Mouse (Mus musculus) erythroblast, embryonic 14.5 days (primary cell): Measurements from ENCODE around the gene Tead1. TPM values are rescaled to one million over a fixed set of nuclear protein-coding genes. Genes with fewer than 3 reads are reported as not detected.

Experiments
- H3K27me3 ChIP-seq: 2 replicates; pipeline ENCODE4 v1.6.1; 2012; ENCODE audit warnings: inconsistent platforms; ENCODE audit not compliant: control insufficient read depth
- H3K36me3 ChIP-seq: 2 replicates; pipeline ENCODE4 v1.6.1; 2012; ENCODE audit warnings: mild to moderate bottlenecking, inconsistent platforms; ENCODE audit not compliant: control insufficient read depth
- H3K4me1 ChIP-seq: 2 replicates; pipeline ENCODE4 v1.6.1; 2012; ENCODE audit warnings: inconsistent platforms; ENCODE audit not compliant: control insufficient read depth
- H3K4me3 ChIP-seq: replicated peaks from 2 replicates; pipeline ENCODE3; 2012; ENCODE audit warnings: moderate library complexity, mild to moderate bottlenecking, inconsistent platforms
- H3K9me3 ChIP-seq: 2 replicates; pipeline ENCODE4 v1.6.1; 2012; ENCODE audit warnings: low read length, inconsistent platforms, mixed read lengths; ENCODE audit not compliant: control insufficient read depth
- GATA1 ChIP-seq: IDR thresholded peaks from 2 replicates; pipeline ENCODE4 v1.6.1; 2012; ENCODE audit warnings: low read length, inconsistent platforms, mixed read lengths
- TAL1 ChIP-seq: IDR thresholded peaks from 3 replicates; pipeline ENCODE4 v1.6.1; 2012; ENCODE audit warnings: low read length, inconsistent platforms, mixed read lengths
- polyA plus RNA-seq: library from polyadenylated mRNA; stranded (reverse); fragments of >175 nt; gene quantifications from 2 replicates; pipeline ENCODE4 v1.2.3, GENCODE M21; 2012

The Tead1 gene
- polyA plus RNA-seq, 1 experiment = not detected

DNA sequence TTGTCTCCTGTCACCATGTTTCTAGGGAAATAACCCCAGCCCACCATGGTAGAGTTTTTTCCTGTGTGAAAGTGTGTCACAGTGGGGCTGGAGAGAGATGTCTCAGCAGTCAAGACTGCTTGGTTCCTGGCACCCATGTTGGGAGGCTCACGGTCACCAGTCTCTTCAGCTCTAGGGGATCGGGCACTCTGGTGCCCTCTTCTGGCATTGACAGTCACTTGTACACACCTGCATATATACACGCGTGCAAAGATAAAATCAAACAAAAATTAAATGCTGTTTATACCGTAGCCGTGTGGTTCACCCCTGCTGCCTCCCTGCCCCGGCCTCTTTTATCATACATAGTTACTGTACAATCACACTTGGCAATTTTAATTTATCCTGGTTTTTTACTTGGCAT is 134.0 kb downstream of the Tead1 start:
- Histone ChIP-seq H3K9me3 (no peaks in the 10 kb centered on the region), H3K4me3 (no peak overlapping the region), H3K27me3 (no peaks in the 10 kb centered on the region), H3K36me3 (no peaks in the 10 kb centered on the region), H3K4me1 (no peaks in the 10 kb centered on the region)
- no peak for TF ChIP-seq TAL1
- TF ChIP-seq GATA1 = no peak

DNA sequence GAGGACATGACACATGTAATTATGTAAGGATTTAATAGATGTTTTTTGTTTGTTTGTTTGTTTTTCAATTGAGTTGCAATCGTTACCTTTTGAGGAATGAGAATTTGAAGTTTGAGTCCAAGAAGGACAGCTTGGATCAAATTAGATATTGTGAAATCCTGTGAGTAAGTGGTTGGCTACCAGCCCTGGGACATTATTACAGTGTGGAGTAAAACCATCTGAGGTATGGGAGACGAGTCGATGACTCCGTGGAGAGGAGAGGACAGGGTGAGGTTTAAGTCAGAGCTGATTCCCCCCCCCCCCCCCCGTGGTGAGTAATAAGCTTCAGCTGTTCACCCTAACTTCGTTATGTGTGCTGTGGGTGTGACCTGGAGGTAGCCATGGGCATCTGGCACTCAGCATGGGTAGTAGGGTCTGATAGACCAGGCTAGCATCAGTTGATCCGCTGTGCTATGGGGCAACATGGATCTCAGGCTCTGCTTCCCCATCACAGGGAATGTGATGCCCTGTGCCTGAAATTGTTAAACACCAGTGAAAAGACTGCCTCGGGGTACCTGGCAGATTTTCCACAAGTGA is 134.7 kb downstream of the Tead1 start:
- TF ChIP-seq GATA1 (no peak), TAL1 (no peak)
- H3K36me3 ChIP-seq = no peaks in the 10 kb centered on the region
- no peaks in the 10 kb centered on the region for H3K9me3 ChIP-seq
- H3K4me1 ChIP-seq = no peaks in the 10 kb centered on the region
- no peak overlapping the region for H3K4me3 ChIP-seq
- no peaks in the 10 kb centered on the region for H3K27me3 ChIP-seq

DNA sequence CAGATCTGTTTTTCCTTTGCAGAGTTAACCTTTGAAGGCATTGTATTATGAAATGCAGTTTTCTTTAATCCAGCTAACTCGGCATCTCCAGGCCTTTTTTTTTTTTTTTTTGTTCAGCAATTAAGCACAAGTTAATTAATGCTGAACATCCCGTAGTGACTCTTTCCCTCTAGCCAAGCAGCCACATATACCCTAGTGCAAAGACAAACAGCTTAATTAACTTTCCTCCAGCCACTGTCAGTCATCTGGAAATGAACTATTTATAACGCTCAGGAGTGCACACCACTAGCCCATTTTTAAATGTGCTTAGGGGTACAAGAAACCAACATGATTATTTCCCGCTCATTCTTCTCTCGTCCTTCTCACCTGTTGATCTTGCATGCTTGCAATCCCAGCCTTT is 136.9 kb downstream of the Tead1 start:
- Histone ChIP-seq H3K4me3 (no peak overlapping the region), H3K9me3 (no peaks in the 10 kb centered on the region), H3K36me3 (no peaks in the 10 kb centered on the region), H3K27me3 (no peaks in the 10 kb centered on the region), H3K4me1 (no peaks in the 10 kb centered on the region)
- TF ChIP-seq GATA1 (no peak), TAL1 (no peak)

DNA sequence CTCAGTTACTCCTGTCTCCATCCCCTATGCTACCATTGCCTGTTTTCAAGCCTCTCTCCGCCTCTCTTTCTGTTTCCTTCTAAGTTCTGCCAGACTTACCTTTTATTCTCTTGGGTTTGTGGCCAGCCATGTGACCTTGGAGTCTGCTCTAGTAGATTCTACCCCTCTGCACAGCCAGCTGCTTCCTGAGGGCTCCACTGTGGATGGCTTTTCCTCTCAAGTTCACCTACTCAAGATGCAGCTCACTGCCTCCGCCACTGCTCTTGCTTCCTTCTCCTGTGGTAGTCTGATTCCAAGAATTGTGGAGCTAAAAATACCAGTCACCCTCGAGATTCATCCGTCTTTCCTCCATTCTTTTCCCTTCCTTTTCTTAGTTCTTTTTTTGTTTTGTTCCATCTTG is 140.7 kb downstream of the Tead1 start:
- Histone ChIP-seq H3K4me3 (no peak overlapping the region), H3K27me3 (no peaks in the 10 kb centered on the region), H3K36me3 (no peaks in the 10 kb centered on the region), H3K9me3 (no peaks in the 10 kb centered on the region), H3K4me1 (no peaks in the 10 kb centered on the region)
- TF ChIP-seq GATA1 (no peak), TAL1 (no peak)

DNA sequence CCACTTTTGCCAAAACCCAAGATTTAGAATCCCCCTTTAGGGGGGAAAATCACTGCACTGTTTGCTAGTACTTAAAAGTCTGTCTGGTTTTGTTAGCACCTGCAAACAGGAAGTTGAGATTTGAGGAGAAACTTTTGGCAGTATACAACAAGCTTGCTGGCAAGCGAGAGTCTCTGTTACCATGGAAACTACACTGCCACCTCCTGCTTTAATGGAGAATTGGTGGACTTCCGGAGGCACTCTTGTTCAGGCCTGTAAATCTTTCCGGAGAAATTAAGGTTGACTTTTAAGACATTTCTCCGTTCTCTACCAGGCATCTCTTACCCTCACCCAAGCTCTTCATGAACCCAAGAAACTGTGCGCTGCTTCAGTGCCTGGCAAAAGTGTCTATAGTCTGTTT is 143.8 kb downstream of the Tead1 start:
- no peak for TF ChIP-seq TAL1
- TF ChIP-seq GATA1 = no peak
- no peaks in the 10 kb centered on the region for H3K36me3 ChIP-seq

DNA sequence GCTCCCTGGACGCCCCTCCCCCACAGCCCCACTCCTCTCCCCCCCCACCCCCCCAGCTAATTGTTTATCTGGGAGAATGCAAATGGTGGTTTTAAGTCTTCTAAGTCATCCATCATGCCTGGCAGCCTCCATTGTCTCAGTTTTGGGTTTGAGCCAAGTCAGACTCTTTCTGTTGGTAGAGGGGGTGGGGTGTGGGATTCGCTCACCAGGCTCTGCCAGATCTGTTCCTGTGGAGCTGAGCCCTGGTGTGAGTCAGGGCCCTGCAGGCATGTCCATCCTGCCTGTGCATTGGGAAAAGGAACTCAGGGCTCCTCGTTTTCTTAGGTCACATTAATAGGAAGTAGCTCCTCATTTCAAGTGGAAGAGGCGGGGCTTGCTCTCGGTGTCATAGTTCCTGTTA is 144.5 kb downstream of the Tead1 start:
- Histone ChIP-seq H3K36me3 (no peaks in the 10 kb centered on the region), H3K4me3 (no peak overlapping the region)
- TF ChIP-seq GATA1 (no peak), TAL1 (no peak)

More for the DNA sequence above, 143.8 kb downstream of the Tead1 start:
- Histone ChIP-seq H3K27me3 (no peaks in the 10 kb centered on the region), H3K4me1 (no peaks in the 10 kb centered on the region), H3K9me3 (no peaks in the 10 kb centered on the region), H3K4me3 (no peak overlapping the region)

DNA sequence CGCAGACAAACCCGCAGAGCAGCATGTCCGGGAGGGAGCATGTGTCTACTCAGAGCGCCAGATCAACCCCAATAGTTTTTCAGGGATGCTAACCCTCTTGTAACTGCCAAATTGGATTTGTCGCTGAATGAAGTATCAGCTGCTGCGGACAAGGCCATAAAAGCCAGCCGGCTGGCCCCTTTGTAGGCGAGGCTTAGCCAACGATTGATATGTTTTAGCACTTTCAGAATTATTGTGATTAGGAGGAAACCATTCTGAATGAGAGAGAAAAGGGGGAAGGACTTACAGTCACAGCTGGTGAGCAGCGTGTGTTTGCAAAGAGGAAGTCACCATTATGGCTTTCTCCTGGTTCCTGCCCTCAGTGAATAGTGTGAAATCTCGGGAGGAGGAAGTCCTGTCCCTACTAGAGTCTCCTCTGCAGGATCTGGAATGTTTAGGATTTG is 146.2 kb downstream of the Tead1 start:
- TF ChIP-seq TAL1 (no peak), GATA1 (no peak)
- Histone ChIP-seq H3K4me3 (no peak overlapping the region), H3K4me1 (no peaks in the 10 kb centered on the region)

More for the DNA sequence above, 144.5 kb downstream of the Tead1 start:
- Histone ChIP-seq H3K4me1 (no peaks in the 10 kb centered on the region), H3K27me3 (no peaks in the 10 kb centered on the region), H3K9me3 (no peaks in the 10 kb centered on the region)

DNA sequence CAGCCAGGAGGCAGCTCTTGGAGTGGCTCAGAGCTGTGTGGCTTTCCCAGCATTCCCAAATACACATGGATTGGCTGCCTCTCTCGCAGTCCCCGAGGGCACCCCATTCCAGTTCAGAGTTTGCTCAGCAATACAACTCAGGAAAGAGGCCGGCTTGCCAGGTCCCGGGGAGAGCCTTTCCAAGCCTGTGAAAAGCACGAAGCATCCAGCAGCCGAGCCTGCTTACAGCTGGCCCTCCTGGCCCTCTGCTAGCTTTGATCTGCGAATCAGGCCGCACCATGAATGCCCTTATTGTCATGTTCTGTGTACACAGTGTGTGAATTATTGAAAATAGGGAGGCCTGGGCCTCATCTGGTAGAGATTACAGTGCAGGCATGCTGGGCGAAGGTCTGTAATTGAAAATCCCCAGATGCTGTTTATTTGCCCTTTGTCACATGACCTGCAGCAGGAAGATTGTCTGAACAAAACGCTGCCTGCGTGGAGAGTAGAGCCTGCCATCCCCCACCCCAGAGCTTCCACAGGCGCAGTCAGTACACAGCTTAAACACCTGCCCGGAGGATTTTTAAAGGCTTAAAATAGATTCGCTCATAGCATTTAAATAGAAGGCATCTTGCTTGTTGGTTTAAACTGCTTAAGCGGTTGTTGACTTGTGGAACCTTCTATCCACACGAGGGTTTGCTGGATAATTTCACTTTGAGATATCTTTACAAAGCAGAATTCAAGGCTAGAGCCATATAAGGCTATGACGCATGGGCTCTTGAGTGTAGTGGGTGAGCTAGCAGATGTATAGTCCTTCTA is 147.2 kb downstream of the Tead1 start:
- Histone ChIP-seq H3K4me1 (no peaks in the 10 kb centered on the region), H3K27me3 (no peaks in the 10 kb centered on the region), H3K36me3 (no peaks in the 10 kb centered on the region), H3K9me3 (no peaks in the 10 kb centered on the region), H3K4me3 (no peak overlapping the region)
- no peak for TF ChIP-seq GATA1
- no peak for TF ChIP-seq TAL1

More for the DNA sequence above, 146.2 kb downstream of the Tead1 start:
- Histone ChIP-seq H3K27me3 (no peaks in the 10 kb centered on the region), H3K36me3 (no peaks in the 10 kb centered on the region), H3K9me3 (no peaks in the 10 kb centered on the region)

DNA sequence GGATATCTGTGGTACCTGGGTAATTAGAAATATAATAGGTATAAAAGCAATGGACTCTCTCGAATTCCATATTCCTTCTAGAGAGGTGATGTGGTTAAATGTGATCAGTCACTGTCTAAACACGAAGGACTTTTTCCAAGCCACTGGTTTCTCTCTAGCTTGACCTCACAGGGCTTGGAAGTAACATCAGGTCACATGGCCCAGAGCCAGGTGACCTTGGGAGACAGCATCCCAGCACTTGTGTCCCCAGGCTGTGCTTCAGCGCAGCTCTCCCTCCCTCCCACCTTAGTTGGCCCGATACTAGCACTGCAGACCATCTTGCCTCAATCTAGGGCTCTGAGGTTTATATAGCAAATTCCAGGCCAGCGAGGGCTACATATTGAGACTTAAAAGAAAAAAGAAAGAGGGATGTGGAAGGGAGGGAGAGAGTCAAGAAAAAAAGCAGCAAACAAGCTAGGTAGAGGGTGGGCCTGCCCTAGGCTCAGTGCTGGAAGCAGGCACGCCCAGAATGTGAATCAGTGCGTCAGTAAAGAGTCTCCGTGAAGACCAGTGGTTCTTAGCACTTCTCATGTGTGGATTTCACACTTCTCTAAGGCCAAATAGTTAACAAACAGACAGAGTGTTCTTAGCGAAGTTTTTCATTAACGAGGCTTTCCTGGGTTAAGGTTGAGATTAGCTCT is 149.0 kb downstream of the Tead1 start:
- no peak for TF ChIP-seq TAL1
- no peak for TF ChIP-seq GATA1
- H3K9me3 ChIP-seq = no peaks in the 10 kb centered on the region
- no peaks in the 10 kb centered on the region for H3K27me3 ChIP-seq
- no peaks in the 10 kb centered on the region for H3K4me1 ChIP-seq
- no peak overlapping the region for H3K4me3 ChIP-seq
- H3K36me3 ChIP-seq = no peaks in the 10 kb centered on the region
